Mouse (Mus musculus) neural tube, embryonic 13.5 days (tissue): ENCODE measurements around the gene Eif4a3. TPM values are rescaled to one million over a fixed set of nuclear protein-coding genes. Genes with fewer than 3 reads are reported as not detected.
A peak's percentile ranks its signal among the peaks of the same experiment; 100 is the strongest.
"Not testable (repeated sequence)": the region's sequence is repeated elsewhere in the genome, so short reads cannot be mapped to it uniquely, and the experiment has no call there.

ENCODE experiments used
- ATAC-seq: fragments of 200-750 bp; cut with Nextera tagmentation; 2 replicates; pipeline ENCODE4 v1.8.0; 2017; ENCODE audit warnings: low read depth, mild to moderate bottlenecking, moderate TSS enrichment, moderate library complexity
- H3K27ac ChIP-seq: fragments of 300-500 bp; sonication (generic); replicated peaks from 2 replicates; pipeline ENCODE4 v1.5.1; 2015; ENCODE audit warnings: moderate library complexity, mild to moderate bottlenecking, inconsistent platforms
- H3K27me3 ChIP-seq: fragments of 300-500 bp; sonication (generic); 2 replicates; pipeline ENCODE4 v1.6.1; 2015; ENCODE audit warnings: mild to moderate bottlenecking, inconsistent platforms
- H3K36me3 ChIP-seq: fragments of 300-500 bp; sonication (generic); 2 replicates; pipeline ENCODE4 v1.6.1; 2015; ENCODE audit warnings: mild to moderate bottlenecking, inconsistent platforms
- H3K4me1 ChIP-seq: fragments of 300-500 bp; sonication (generic); replicated peaks from 2 replicates; pipeline ENCODE4 v1.6.1; 2015; ENCODE audit warnings: inconsistent platforms
- H3K4me2 ChIP-seq: fragments of 300-500 bp; sonication (generic); 2 replicates; pipeline ENCODE4 v1.6.1; 2015; ENCODE audit warnings: inconsistent platforms, mild to moderate bottlenecking, moderate library complexity
- H3K4me3 ChIP-seq: fragments of 300-500 bp; sonication (generic); 2 replicates; pipeline ENCODE4 v1.5.1; 2015; ENCODE audit warnings: mild to moderate bottlenecking, inconsistent platforms
- H3K9ac ChIP-seq: fragments of 300-500 bp; sonication (generic); 2 replicates; pipeline ENCODE4 v1.6.1; 2015; ENCODE audit warnings: moderate library complexity, mild to moderate bottlenecking, inconsistent platforms
- H3K9me3 ChIP-seq: fragments of 300-500 bp; sonication (generic); 2 replicates; pipeline ENCODE4 v1.6.1; 2016; ENCODE audit warnings: inconsistent platforms
- WGBS: fragments of 180-500 bp; shearing (Covaris S2); methylation state at CpG from one replicate; pipeline ENCODE4 v1.1.7; 2015; 5-methylcytosine and 5-hydroxymethylcytosine counted together
- polyA plus RNA-seq: library from polyadenylated mRNA; unstranded; fragments of >200 nt; fragmentation: Nextera tagmentation; extraction: Ambion mirVana; gene quantifications from 2 replicates; pipeline ENCODE4 v1.2.1, GENCODE M21; 2015

The Eif4a3 gene
- polyA plus RNA-seq, 1 experiment from 2014 or later, result 260 TPM

DNA sequence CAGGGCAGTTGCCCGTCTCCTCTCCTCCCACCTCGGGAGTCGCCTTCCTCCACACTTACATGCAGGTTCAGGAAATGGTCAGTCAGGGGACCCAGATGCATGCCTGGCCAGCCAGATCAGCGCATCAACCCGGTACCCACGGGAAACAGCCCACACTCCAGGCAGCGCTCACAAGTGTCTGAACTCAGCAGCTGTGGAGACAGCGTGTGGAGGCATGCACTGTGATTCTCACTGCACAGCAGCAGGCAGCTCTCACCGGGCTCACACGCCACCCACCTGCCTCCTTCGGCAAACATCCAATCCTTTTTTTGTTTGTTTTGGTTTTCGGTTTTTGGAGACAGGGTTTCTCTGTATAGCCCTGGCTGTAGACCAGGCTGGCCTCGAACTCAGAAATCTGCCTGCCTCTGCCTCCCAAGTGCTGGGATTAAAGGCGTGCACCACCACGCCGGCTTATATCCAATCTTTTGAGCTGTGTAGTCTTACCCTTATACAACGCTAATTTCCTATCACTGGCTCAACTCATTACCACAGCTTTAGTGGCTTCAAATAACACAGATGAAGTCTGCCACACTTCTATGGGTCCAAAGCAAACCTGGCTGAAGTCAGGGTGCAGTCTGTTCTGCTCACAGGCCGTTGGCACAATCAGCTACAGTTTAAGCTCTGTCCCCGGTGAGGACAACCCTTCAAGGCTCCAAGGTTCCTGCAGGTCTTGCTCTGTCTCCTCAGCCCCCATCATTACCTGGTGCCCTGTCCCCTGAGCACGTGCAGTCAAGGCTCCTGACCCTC, 12.5 kb downstream of the Eif4a3 start:
- H3K4me1 ChIP-seq, result no peaks in the 10 kb centered on the region
- H3K4me3 ChIP-seq, result no peak overlapping the region
- no peak overlapping the region for H3K4me2 ChIP-seq
- H3K9ac ChIP-seq, result no peak overlapping the region
- H3K9me3 ChIP-seq, result no peaks in the 10 kb centered on the region
- no peaks in the 10 kb centered on the region for H3K27me3 ChIP-seq
- no peak overlapping the region for H3K27ac ChIP-seq
- H3K36me3 ChIP-seq, result peaks cover 95% of the 10 kb centered on the region
- ATAC-seq, result no peak
- WGBS, result 92% methylated on average over 20 of the region's 20 CpGs

DNA sequence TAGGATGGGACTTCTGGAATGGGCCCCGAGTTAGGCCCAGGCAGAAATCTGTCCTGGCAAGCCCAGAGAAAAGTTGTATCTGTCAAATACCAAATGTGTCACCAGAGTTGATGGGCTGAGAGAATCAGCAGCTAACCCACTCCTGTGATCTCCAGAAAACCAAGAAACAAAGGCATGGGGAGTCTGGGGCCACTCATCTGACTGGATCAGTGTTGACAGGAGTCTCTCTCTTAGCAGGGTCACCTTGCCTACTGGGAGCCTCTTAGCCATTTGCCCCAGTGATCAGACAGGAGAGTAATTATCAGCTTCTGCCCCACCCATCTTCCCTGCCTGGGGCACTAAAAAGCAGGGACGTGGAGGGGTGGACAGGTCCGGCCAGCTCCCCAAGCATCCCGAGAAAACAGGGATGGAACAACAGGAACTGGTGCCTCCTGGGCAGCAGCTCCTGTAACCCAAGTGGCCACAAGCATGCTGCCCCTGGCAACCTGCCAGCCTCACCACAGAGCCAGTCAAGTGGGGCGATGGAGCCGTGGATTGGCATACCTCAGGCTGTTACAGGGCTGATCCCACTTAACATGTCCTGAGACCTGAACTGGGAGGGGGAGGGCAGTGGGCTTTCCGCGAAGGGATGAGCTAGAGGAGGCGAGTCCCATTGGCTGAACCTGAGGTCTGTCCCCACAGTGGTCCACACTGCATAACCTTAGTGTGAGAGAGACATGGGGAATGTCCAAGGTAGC, 13.9 kb downstream of the Eif4a3 start:
- Histone ChIP-seq H3K9ac (no peak overlapping the region), H3K27ac (no peak overlapping the region)

DNA sequence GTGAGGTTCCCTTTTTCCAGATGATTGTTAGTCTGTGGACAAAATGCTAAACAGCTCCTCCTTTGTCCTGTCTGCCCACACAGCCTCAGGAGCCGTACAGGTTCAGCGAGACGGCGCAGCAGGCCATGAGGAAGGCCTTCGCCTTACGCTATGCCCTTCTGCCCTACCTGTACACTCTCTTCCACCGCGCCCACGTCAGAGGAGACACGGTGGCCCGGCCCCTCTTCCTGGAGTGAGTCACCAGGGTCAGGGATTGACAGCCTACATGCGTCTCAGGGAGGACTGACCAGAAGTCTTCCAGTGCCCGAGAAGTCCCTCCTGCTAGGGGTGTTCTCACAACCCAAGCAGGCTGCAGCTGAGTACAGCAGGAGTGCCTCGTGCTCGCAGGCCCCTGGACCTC, 18.9 kb downstream of the Eif4a3 start:
- peaks cover 81% of the 10 kb centered on the region for H3K36me3 ChIP-seq
- 89% methylated on average over 15 of the region's 15 CpGs for WGBS

More for the DNA sequence above, 13.9 kb downstream of the Eif4a3 start:
- 59% methylated on average over 9 of the region's 9 CpGs for WGBS
- ATAC-seq, result no peak; the same call in 1 of the 2 replicates
- no peak overlapping the region for H3K4me3 ChIP-seq
- H3K27me3 ChIP-seq, result no peaks in the 10 kb centered on the region
- H3K9me3 ChIP-seq, result no peaks in the 10 kb centered on the region
- H3K36me3 ChIP-seq, result peaks cover 92% of the 10 kb centered on the region
- H3K4me2 ChIP-seq, result no peak overlapping the region
- H3K4me1 ChIP-seq, result no peaks in the 10 kb centered on the region

GRCm38 (mm10) chr11:119273186-119273930, 26.5 kb downstream of the Eif4a3 start:
- Histone ChIP-seq H3K9ac (no peak overlapping the region), H3K36me3 (peaks cover 65% of the 10 kb centered on the region), H3K4me1 (peaks cover 21% of the 10 kb centered on the region), H3K9me3 (no peaks in the 10 kb centered on the region), H3K27ac (no peak overlapping the region), H3K4me2 (no peak overlapping the region), H3K4me3 (no peak overlapping the region), H3K27me3 (no peaks in the 10 kb centered on the region)
- no peak for ATAC-seq
- WGBS, result 85% methylated on average over 8 of the region's 8 CpGs

More for the DNA sequence above, 18.9 kb downstream of the Eif4a3 start:
- H3K4me1 ChIP-seq, result no peaks in the 10 kb centered on the region
- no peak for ATAC-seq
- H3K9me3 ChIP-seq, result no peaks in the 10 kb centered on the region
- no peak overlapping the region for H3K4me3 ChIP-seq
- H3K4me2 ChIP-seq, result no peak overlapping the region
- no peaks in the 10 kb centered on the region for H3K27me3 ChIP-seq
- H3K9ac ChIP-seq, result no peak overlapping the region
- H3K27ac ChIP-seq, result no peak overlapping the region

- ATAC-seq, H3K27ac ChIP-seq, H3K9ac ChIP-seq, H3K4me3 ChIP-seq, H3K9me3 ChIP-seq, H3K27me3 ChIP-seq, H3K4me2 ChIP-seq: not testable (repeated sequence)
- 56% methylated on average over 3 of the region's 3 CpGs for WGBS
- H3K36me3 ChIP-seq, result peaks cover 57% of the 10 kb centered on the region
- peaks cover 27% of the 10 kb centered on the region for H3K4me1 ChIP-seq
These were observed 27.4 kb downstream of the Eif4a3 start for GRCm38 (mm10) chr11:119272492-119272891.

GRCm38 (mm10) chr11:119268557-119269195, 31.2 kb downstream of the Eif4a3 start:
- no peak for ATAC-seq
- peak overlapping the region; percentile 84 for H3K4me2 ChIP-seq
- peak overlapping the region; percentile 62 for H3K4me3 ChIP-seq
- peak overlapping the region; percentile 86 for H3K9ac ChIP-seq
- WGBS, result 74% methylated on average over 16 of the region's 16 CpGs
- no peaks in the 10 kb centered on the region for H3K27me3 ChIP-seq
- H3K4me1 ChIP-seq, result peaks cover 31% of the 10 kb centered on the region
- H3K9me3 ChIP-seq, result no peaks in the 10 kb centered on the region
- peaks cover 41% of the 10 kb centered on the region for H3K36me3 ChIP-seq
- H3K27ac ChIP-seq, result no peak overlapping the region

DNA sequence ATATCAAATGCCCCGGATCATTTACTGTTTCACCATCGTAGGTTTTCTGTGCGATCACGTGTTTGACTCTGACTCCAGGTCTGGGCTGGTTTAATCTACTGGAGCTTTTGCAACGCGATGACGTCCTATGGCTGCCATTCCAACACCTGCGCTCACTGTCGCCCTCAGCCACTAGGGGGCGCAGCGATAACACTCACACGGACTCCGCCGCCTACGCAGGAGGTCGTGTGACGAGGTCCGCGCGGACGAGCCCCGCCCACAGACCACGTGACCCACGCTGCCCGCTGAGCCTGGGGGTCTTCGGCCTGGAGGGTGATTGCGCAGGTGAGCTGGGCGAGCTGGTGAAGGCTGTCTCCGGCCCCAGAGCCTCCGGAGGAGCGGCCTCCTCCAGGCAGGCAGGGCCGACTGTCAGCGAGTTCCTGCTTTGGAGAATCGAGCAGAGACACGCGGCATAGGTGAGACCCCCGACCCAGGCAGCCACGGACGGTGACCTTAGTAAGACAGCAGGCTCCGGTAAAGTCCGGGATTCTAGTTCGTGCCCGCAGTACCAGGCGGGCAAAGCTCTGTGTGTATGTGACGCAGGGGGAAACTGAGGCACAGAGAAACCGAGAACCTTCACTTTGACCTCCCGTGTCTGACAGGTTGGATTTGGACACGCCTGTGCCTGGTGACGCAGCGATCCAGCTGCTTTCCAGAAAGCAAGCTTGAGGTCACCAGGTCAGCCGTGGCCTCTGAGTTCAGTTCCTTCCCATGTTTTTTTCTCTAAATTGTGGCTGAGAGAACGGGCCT, 31.9 kb downstream of the Eif4a3 start, which contains the start of gene Gaa:
TSS of gene Gaa (plus strand) at position 120 of the 789 bp plus-strand sequence.
- Histone ChIP-seq H3K9ac (peak within 1 kb of the TSS; percentile 86), H3K4me1 (peaks cover 31% of the 10 kb centered on the region), H3K4me3 (peak within 1 kb of the TSS; percentile 62), H3K27ac (peak within 1 kb of the TSS; percentile 39; the same call in 1 of the 2 replicates), H3K9me3 (no peaks in the 10 kb centered on the region), H3K4me2 (peak within 1 kb of the TSS; percentile 84), H3K36me3 (peaks cover 39% of the 10 kb centered on the region), H3K27me3 (no peaks in the 10 kb centered on the region)
- WGBS, result 5% methylated on average over 52 of the region's 52 CpGs
- peak; percentile 85 for ATAC-seq

DNA sequence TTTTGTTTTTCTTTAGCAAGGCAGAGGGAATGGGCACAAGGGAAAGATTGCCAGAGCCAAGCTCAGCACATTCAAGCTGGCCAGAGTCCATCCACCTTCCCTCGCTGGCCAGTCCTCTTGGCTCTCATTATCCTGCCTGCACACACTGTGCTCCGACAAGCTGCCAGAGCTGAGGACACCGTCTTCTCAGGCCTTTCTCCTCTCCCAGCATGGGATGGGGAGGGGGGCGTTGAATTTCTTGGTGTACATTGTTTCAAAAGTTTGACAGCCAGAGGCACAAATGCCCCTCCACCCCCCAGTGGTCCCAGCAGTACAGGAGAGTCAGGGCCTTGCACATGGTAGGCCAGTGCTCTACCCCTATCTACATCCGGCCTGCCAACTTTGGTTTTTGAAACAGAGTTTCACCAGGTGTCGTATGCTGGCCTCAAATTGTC, 32.6 kb downstream of the Eif4a3 start:
- H3K4me2 ChIP-seq, result peak overlapping the region; percentile 84
- 51% methylated on average over 6 of the region's 6 CpGs for WGBS
- peak overlapping the region; percentile 62; the same call in 1 of the 2 replicates for H3K4me3 ChIP-seq
- H3K36me3 ChIP-seq, result peaks cover 34% of the 10 kb centered on the region
- ATAC-seq, result no peak; the same call in 1 of the 2 replicates
- no peaks in the 10 kb centered on the region for H3K9me3 ChIP-seq
- no peaks in the 10 kb centered on the region for H3K27me3 ChIP-seq
- H3K9ac ChIP-seq, result no peak overlapping the region
- peaks cover 31% of the 10 kb centered on the region for H3K4me1 ChIP-seq
- H3K27ac ChIP-seq, result no peak overlapping the region

- 76% methylated on average over 7 of the region's 7 CpGs for WGBS
- Histone ChIP-seq H3K4me2 (no peak overlapping the region), H3K27me3 (no peaks in the 10 kb centered on the region), H3K9me3 (no peaks in the 10 kb centered on the region), H3K4me1 (peaks cover 30% of the 10 kb centered on the region), H3K9ac (no peak overlapping the region), H3K4me3 (no peak overlapping the region), H3K36me3 (peaks cover 37% of the 10 kb centered on the region), H3K27ac (no peak overlapping the region)
- ATAC-seq, result no peak
These were observed 34.1 kb downstream of the Eif4a3 start for GRCm38 (mm10) chr11:119265811-119266210.

- Histone ChIP-seq H3K4me1 (peaks cover 19% of the 10 kb centered on the region), H3K27me3 (no peaks in the 10 kb centered on the region), H3K9me3 (no peaks in the 10 kb centered on the region), H3K4me3 (no peak overlapping the region), H3K36me3 (peaks cover 44% of the 10 kb centered on the region), H3K27ac (no peak overlapping the region), H3K9ac (no peak overlapping the region), H3K4me2 (no peak overlapping the region)
- ATAC-seq, result no peak
- 93% methylated on average over 13 of the region's 13 CpGs for WGBS
These were observed 35.5 kb downstream of the Eif4a3 start for GRCm38 (mm10) chr11:119264413-119264812.

DNA sequence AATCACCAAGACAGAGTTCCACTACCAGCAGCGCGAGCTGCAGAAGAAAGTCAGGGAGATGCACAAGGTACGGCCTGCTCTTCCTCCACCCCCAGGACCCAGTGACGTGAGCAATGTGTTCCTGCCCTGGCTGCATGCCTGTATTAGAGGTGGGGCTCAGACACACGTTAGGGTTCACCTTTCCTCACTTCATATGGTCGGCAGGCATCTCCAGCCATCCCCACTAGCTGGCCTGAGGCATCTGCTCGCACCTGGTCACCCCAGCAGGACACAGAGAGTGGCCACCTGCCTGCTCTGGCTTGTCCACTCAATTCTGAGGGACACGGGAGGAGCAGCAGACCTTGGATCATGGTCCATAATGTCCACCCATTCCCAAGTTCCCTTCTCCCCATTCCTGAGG, 39.9 kb downstream of the Eif4a3 start:
- no peak for ATAC-seq
- WGBS, result 96% methylated on average over 8 of the region's 8 CpGs
- no peaks in the 10 kb centered on the region for H3K9me3 ChIP-seq

More for the DNA sequence above, 39.9 kb downstream of the Eif4a3 start:
- Histone ChIP-seq H3K9ac (no peak overlapping the region), H3K4me1 (peaks cover 5% of the 10 kb centered on the region; the same call in 1 of the 2 replicates), H3K4me2 (no peak overlapping the region), H3K27me3 (no peaks in the 10 kb centered on the region), H3K27ac (no peak overlapping the region), H3K4me3 (no peak overlapping the region), H3K36me3 (peaks cover 49% of the 10 kb centered on the region)
